Mouse (Mus musculus): ENCODE data around the gene Sgk2. TPM values are rescaled to one million over a fixed set of nuclear protein-coding genes. Genes with fewer than 3 reads are reported as not detected.

Gene Sgk2
- total and polyA plus RNA-seq, 2 experiments from 2014 or later, result not detected

GRCm38 (mm10) chr2:163049116-163049515 lies 62.0 kb downstream of the Sgk2 start:
- H3K9me3 ChIP-seq (ENCODE audit: low read length), result no peaks in the 10 kb centered on the region
- no peak for TF ChIP-seq CTCF (IDR thresholded peaks at IDR 0.05)
- no peaks in the 10 kb centered on the region for H3K27me3 ChIP-seq (ENCODE audit: insufficient read depth, low read length)
- no peak overlapping the region for H3K4me3 ChIP-seq (ENCODE audit: low read depth, low read length)
- H3K4me2 ChIP-seq (ENCODE audit: low read depth, low read length, poor library complexity, severe bottlenecking), result no peak overlapping the region
- DNase-seq (ENCODE audit: low spot score) (no peak), ATAC-seq (ENCODE audit: low FRiP score) (no peak)
- no peak overlapping the region for H3K9ac ChIP-seq (replicated peaks; ENCODE audit: low read length, poor library complexity, severe bottlenecking)
- no peak overlapping the region for H3K27ac ChIP-seq (ENCODE audit: low read depth, low read length)
- WGBS, result 94% methylated on average over 2 of the region's 2 CpGs
- peaks cover 25% of the 10 kb centered on the region for H3K36me3 ChIP-seq (ENCODE audit: insufficient read depth, low read length)
- H3K4me1 ChIP-seq (ENCODE audit: insufficient read depth, low read length), result no peaks in the 10 kb centered on the region

- peaks cover 6% of the 10 kb centered on the region; the same call in 1 of the 2 replicates for H3K36me3 ChIP-seq (ENCODE audit: insufficient read depth, low read length)
- peaks cover 7% of the 10 kb centered on the region; the same call in 1 of the 2 replicates for H3K4me1 ChIP-seq (ENCODE audit: insufficient read depth, low read length)
- no peak overlapping the region for H3K27ac ChIP-seq (ENCODE audit: low read depth, low read length)
- no peak overlapping the region for H3K9ac ChIP-seq (replicated peaks; ENCODE audit: low read length, poor library complexity, severe bottlenecking)
- H3K4me2 ChIP-seq (ENCODE audit: low read depth, low read length, poor library complexity, severe bottlenecking), result no peak overlapping the region
- no peaks in the 10 kb centered on the region for H3K9me3 ChIP-seq (ENCODE audit: low read length)
- 79% methylated on average over 1 of the region's 1 CpGs for WGBS
- DNase-seq (ENCODE audit: low spot score) (no peak), ATAC-seq (ENCODE audit: low FRiP score) (no peak)
- H3K4me3 ChIP-seq (ENCODE audit: low read depth, low read length), result no peak overlapping the region
- no peak for TF ChIP-seq CTCF (IDR thresholded peaks at IDR 0.05)
- no peaks in the 10 kb centered on the region for H3K27me3 ChIP-seq (ENCODE audit: insufficient read depth, low read length)
Measured at GRCm38 (mm10) chr2:163051691-163052090, 64.6 kb downstream of the Sgk2 start.

- no peak for TF ChIP-seq CTCF (IDR thresholded peaks at IDR 0.05)
- no peak overlapping the region for H3K4me2 ChIP-seq (ENCODE audit: low read depth, low read length, poor library complexity, severe bottlenecking)
- no peak for DNase-seq (ENCODE audit: low spot score)
- H3K27me3 ChIP-seq (ENCODE audit: insufficient read depth, low read length), result no peaks in the 10 kb centered on the region
- H3K36me3 ChIP-seq (ENCODE audit: insufficient read depth, low read length), result peaks cover 2% of the 10 kb centered on the region; the same call in 1 of the 2 replicates
- no peak overlapping the region for H3K9ac ChIP-seq (replicated peaks; ENCODE audit: low read length, poor library complexity, severe bottlenecking)
- no peak overlapping the region for H3K4me3 ChIP-seq (ENCODE audit: low read depth, low read length)
- ATAC-seq (ENCODE audit: low FRiP score), result no peak
- 52% methylated on average over 4 of the region's 4 CpGs for WGBS
- no peaks in the 10 kb centered on the region for H3K9me3 ChIP-seq (ENCODE audit: low read length)
- H3K27ac ChIP-seq (ENCODE audit: low read depth, low read length), result no peak overlapping the region
- H3K4me1 ChIP-seq (ENCODE audit: insufficient read depth, low read length), result peaks cover 7% of the 10 kb centered on the region; the same call in 1 of the 2 replicates
Measured at GRCm38 (mm10) chr2:163052101-163052500, 65.0 kb downstream of the Sgk2 start.

GRCm38 (mm10) chr2:163052826-163053225 lies 65.7 kb downstream of the Sgk2 start:
- TF ChIP-seq CTCF (IDR thresholded peaks at IDR 0.05), result no peak
- DNase-seq (ENCODE audit: low spot score), result no peak
- ATAC-seq (ENCODE audit: low FRiP score), result no peak
- H3K36me3 ChIP-seq (ENCODE audit: insufficient read depth, low read length), result no peaks in the 10 kb centered on the region
- peaks cover 7% of the 10 kb centered on the region; the same call in 1 of the 2 replicates for H3K4me1 ChIP-seq (ENCODE audit: insufficient read depth, low read length)
- WGBS, result 61% methylated on average over 4 of the region's 4 CpGs
- H3K4me3 ChIP-seq (ENCODE audit: low read depth, low read length), result no peak overlapping the region
- no peak overlapping the region for H3K27ac ChIP-seq (ENCODE audit: low read depth, low read length)
- no peaks in the 10 kb centered on the region for H3K27me3 ChIP-seq (ENCODE audit: insufficient read depth, low read length)
- no peak overlapping the region for H3K4me2 ChIP-seq (ENCODE audit: low read depth, low read length, poor library complexity, severe bottlenecking)
- no peak overlapping the region for H3K9ac ChIP-seq (replicated peaks; ENCODE audit: low read length, poor library complexity, severe bottlenecking)
- no peaks in the 10 kb centered on the region for H3K9me3 ChIP-seq (ENCODE audit: low read length)

GRCm38 (mm10) chr2:163054335-163054840 lies 67.3 kb downstream of the Sgk2 start, which contains the start of gene Mybl2:
Mybl2 (plus strand) TSS chr2:163054687.
- TF ChIP-seq CTCF (IDR thresholded peaks at IDR 0.05), result no peak
- DNase-seq (ENCODE audit: low spot score) (peak; percentile 94), ATAC-seq (ENCODE audit: low FRiP score) (peak; percentile 97)
- Histone ChIP-seq H3K36me3 (ENCODE audit: insufficient read depth, low read length) (no peaks in the 10 kb centered on the region), H3K4me3 (ENCODE audit: low read depth, low read length) (peak within 1 kb of the TSS; percentile 55), H3K4me2 (ENCODE audit: low read depth, low read length, poor library complexity, severe bottlenecking) (peak within 1 kb of the TSS; percentile 100), H3K4me1 (ENCODE audit: insufficient read depth, low read length) (peaks cover 7% of the 10 kb centered on the region; the same call in 1 of the 2 replicates), H3K27ac (ENCODE audit: low read depth, low read length) (no peak within 1 kb of the TSS), H3K9ac (replicated peaks; ENCODE audit: low read length, poor library complexity, severe bottlenecking) (peak within 1 kb of the TSS; percentile 42), H3K27me3 (ENCODE audit: insufficient read depth, low read length) (no peaks in the 10 kb centered on the region), H3K9me3 (ENCODE audit: low read length) (no peaks in the 10 kb centered on the region)
- WGBS, result 1% methylated on average over 35 of the region's 48 CpGs

- H3K9me3 ChIP-seq (ENCODE audit: low read length), result no peaks in the 10 kb centered on the region
- peak overlapping the region; percentile 55 for H3K4me3 ChIP-seq (ENCODE audit: low read depth, low read length)
- no peaks in the 10 kb centered on the region for H3K27me3 ChIP-seq (ENCODE audit: insufficient read depth, low read length)
- ATAC-seq (ENCODE audit: low FRiP score) (peak; percentile 24; the same call in 1 of the 2 replicates), DNase-seq (ENCODE audit: low spot score) (no peak)
- peak overlapping the region; percentile 100 for H3K4me2 ChIP-seq (ENCODE audit: low read depth, low read length, poor library complexity, severe bottlenecking)
- no peaks in the 10 kb centered on the region for H3K36me3 ChIP-seq (ENCODE audit: insufficient read depth, low read length)
- no peak for TF ChIP-seq CTCF (IDR thresholded peaks at IDR 0.05)
- WGBS, result under 1% methylated on average over 36 of the region's 38 CpGs
- no peak overlapping the region; the same call in 1 of the 2 replicates for H3K9ac ChIP-seq (replicated peaks; ENCODE audit: low read length, poor library complexity, severe bottlenecking)
- H3K4me1 ChIP-seq (ENCODE audit: insufficient read depth, low read length), result peaks cover 7% of the 10 kb centered on the region; the same call in 1 of the 2 replicates
- H3K27ac ChIP-seq (ENCODE audit: low read depth, low read length), result no peak overlapping the region
Measured at GRCm38 (mm10) chr2:163054891-163055494, 67.9 kb downstream of the Sgk2 start.

Measured in midbrain, postnatal 0 days (tissue).